In the genomic region with DNA sequence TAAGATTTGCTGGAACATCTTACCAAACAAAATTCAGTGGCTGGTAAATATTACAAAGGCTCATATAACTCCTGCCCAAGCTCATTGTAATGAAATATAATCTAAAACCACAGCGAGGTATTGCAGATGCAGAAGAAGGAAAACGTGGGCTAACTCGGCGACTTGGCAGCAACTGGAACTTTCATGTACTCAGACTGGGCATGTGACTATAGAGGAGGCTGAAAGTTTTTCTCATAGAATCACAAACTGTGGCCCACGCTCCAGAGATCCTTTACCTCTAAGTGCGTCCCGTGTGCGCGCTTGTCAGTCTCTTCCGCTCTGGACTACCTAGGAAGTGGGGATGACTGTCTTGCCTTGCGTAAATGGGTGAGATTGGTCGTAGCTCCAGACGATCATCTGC, we compare ENCODE assay signal across 22 mouse cellular contexts. TPM values are rescaled to one million over a fixed set of nuclear protein-coding genes. Genes with fewer than 3 reads are reported as not detected.
"Had no signal": no experiment of that assay in that cellular context is flagged by ENCODE, and none has a peak within 500 bp of the region (broad histone marks: within the 10 kb centered on the region; RNA-seq: fewer than 3 reads in every experiment).

No protein-coding gene starts in this region.

- ATAC-seq: liver, postnatal 0 days; lung, postnatal 0 days; midbrain, embryonic 15.5 days had no signal

- H3K36me3 ChIP-seq: kidney, embryonic 15.5 days; limb, embryonic 12.5 days; limb, embryonic 15.5 days; midbrain, embryonic 12.5 days; midbrain, embryonic 15.5 days; neural tube, embryonic 13.5 days had no signal

- DNase-seq: kidney, adult 11 months; kidney, adult 8-10 months; kidney, postnatal 10 days; kidney, postnatal 4 days; liver, postnatal 0 days; lung, embryonic 14.5 days; right cerebral cortex, postnatal 14 days; thymus, adult 2 months; thymus, postnatal 14 days; thymus, postnatal 4 days had no signal

- H3K4me1 ChIP-seq: kidney, embryonic 15.5 days; limb, embryonic 12.5 days; limb, embryonic 15.5 days; midbrain, embryonic 15.5 days; neural tube, embryonic 13.5 days had no signal

- H3K9ac ChIP-seq: kidney, embryonic 15.5 days; limb, embryonic 12.5 days; limb, embryonic 15.5 days; liver, embryonic 14.5 days; liver, postnatal 0 days; lung, embryonic 14.5 days; midbrain, embryonic 12.5 days; midbrain, embryonic 15.5 days; neural tube, embryonic 13.5 days had no signal

- H3K9me3 ChIP-seq: kidney, embryonic 15.5 days; limb, embryonic 12.5 days; limb, embryonic 15.5 days; midbrain, embryonic 12.5 days; midbrain, embryonic 15.5 days; neural tube, embryonic 13.5 days had no signal

- H3K27ac ChIP-seq: kidney, embryonic 15.5 days; limb, embryonic 12.5 days; limb, embryonic 15.5 days; liver, embryonic 14.5 days; macrophage; midbrain, embryonic 12.5 days; midbrain, embryonic 15.5 days; neural tube, embryonic 13.5 days had no signal

- H3K4me3 ChIP-seq: kidney, embryonic 15.5 days; limb, embryonic 12.5 days; limb, embryonic 15.5 days; midbrain, embryonic 12.5 days; midbrain, embryonic 15.5 days; myocyte; neural tube, embryonic 13.5 days had no signal

- H3K27me3 ChIP-seq: kidney, embryonic 15.5 days; limb, embryonic 12.5 days; limb, embryonic 15.5 days; midbrain, embryonic 12.5 days; midbrain, embryonic 15.5 days; neural tube, embryonic 13.5 days had no signal

- H3K4me2 ChIP-seq: kidney, embryonic 15.5 days; limb, embryonic 12.5 days; limb, embryonic 15.5 days; liver, embryonic 11.5 days; lung, embryonic 14.5 days; midbrain, embryonic 12.5 days; midbrain, embryonic 15.5 days; neural tube, embryonic 13.5 days had no signal

RNA-seq across cellular contexts. Expression of gene Pawr, which starts 41.9 kb away (rescaled TPM):
- total RNA-seq: neutrophil, adult 5-6 weeks had no signal
- polyA plus RNA-seq: macrophage had no signal
